ENCODE assay signal across 7 mouse cellular contexts in genomic region chr10:43953942-43954341, GRCm38 (mm10). TPM values are rescaled to one million over a fixed set of nuclear protein-coding genes. Genes with fewer than 3 reads are reported as not detected.
A peak's percentile ranks its signal among the peaks of the same experiment; 100 is the strongest.
DNase-seq lines count a peak whose midpoint lies in the region; ATAC-seq lines count a peak whose summit lies in the region.

No protein-coding gene starts in this region.

- ATAC-seq in megakaryocyte progenitor cell, adult 5-6 weeks (replicated peaks; ENCODE audit: poor library complexity), result peak; percentile 98

- DNase-seq in CD4-positive, CD25-positive, alpha-beta regulatory T cell, adult 2 months (ENCODE audit: low read depth, low spot score), result peak; percentile 88
- DNase-seq in MEL-GATA-1-ER (ENCODE audit: extremely low read depth, low read depth), result peak; percentile 62
- DNase-seq in cerebellum, postnatal 10 days, result peak; percentile 76 to 81
- DNase-seq in gastrocnemius, postnatal 10 days, result peak; percentile 50
- peak; percentile 16 to 58 for DNase-seq in layer of hippocampus, adult 8-10 months (ENCODE audit: low spot score in 2 of 2)
- peak; percentile 56 for DNase-seq in right cerebral cortex, postnatal 14 days

RNA-seq across cellular contexts. Expression of gene Rtn4ip1, which starts 52.3 kb away (rescaled TPM):
- total RNA-seq in gastrocnemius, postnatal 10 days (2021), result 10 to 100 TPM; 14.8 to 18.7 TPM
- total RNA-seq in layer of hippocampus, adult 8-10 months (2022), result 10 to 100 TPM; 14.8 to 17.8 (median 16.2) TPM
- total RNA-seq in megakaryocyte progenitor cell, adult 5-6 weeks (2015), result 11.9 and 13.8 TPM in 2 replicates
- 12.8 and 15.7 TPM in 2 replicates for total RNA-seq in megakaryocyte progenitor cell, adult 5-6 weeks (2017)

RNA-seq across cellular contexts. Expression of gene Qrsl1, which starts 52.4 kb away (rescaled TPM):
- total RNA-seq in gastrocnemius, postnatal 10 days (2021), result 10 to 100 TPM; 10.2 to 10.4 TPM
- total RNA-seq in layer of hippocampus, adult 8-10 months (2022), result 10 to 100 TPM; 13.8 to 15.9 (median 14.8) TPM
- 23.6 and 27.2 TPM in 2 replicates for total RNA-seq in megakaryocyte progenitor cell, adult 5-6 weeks (2015)
- total RNA-seq in megakaryocyte progenitor cell, adult 5-6 weeks (2017), result 13.9 and 18.2 TPM in 2 replicates

Comparison
In these comparisons a context has a peak if more than half of its experiments do, and no peak if none do; other contexts are left out.
1. Peak in every context shown above with its lines: DNase-seq and ATAC-seq.
2. DNase-seq: peak in every context shown above with its lines; median percentile 88 in CD4-positive, CD25-positive, alpha-beta regulatory T cell, adult 2 months; 78 in cerebellum, postnatal 10 days; 62 in MEL-GATA-1-ER; 56 in right cerebral cortex, postnatal 14 days; 50 in gastrocnemius, postnatal 10 days; 37 in layer of hippocampus, adult 8-10 months.